Mouse (Mus musculus) skeletal muscle tissue, adult 2 months (tissue): ENCODE results near the gene Kcna6.

Experiments used
- DNase-seq: peaks from one replicate; pipeline ENCODE4 v3.0.0-alpha.2; 2012; ENCODE audit warnings: low read depth, low spot score

Gene Kcna6

DNA sequence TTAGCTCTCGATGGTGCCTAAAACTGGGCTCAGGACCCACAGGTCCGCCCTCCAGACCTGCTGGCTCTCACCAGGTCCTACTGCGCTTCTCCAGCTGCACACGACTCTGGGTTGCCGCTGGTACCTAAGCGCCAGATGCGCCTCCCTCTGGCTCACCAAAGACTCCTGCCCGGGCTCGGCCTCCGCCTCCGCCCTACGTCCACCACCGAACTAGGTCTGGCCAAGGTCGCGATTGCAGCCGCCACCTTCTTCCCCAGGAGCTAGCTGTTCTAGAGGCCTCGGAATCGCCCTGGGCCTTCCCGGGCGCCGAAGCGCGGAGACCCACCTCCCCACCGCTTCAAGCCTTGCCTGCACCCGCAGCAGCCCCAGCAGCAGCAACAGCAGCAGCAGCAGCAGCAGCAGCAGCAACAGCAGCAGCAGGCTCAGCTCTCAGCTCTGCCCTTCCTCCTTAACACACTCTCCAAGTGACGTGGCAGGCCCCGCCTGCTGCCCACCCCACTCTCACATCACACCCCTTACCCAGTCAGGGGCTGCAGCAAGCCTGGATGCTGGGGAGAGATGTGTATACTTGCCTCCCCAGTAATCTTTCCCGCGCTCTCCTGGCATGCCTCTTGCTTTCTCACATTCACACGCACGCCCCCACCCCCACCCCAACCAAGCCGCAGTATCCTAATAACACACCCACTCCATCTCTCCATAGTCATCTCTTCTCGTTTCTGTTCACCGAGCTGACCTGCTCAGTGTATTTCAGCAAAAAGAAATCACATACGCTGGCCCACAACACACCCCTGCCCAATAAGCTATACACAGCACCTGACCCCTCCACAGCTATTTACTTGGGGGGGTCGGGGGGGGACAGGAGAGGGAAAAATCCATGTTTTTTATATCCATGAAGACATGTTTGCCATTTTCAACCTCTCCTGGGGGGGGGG, at the start of gene Kcna6:
Kcna6 (minus strand) TSS at position 464 of the 932 bp plus-strand sequence.
- no peak for DNase-seq

- DNase-seq, result no peak
Observed at GRCm38 (mm10) chr6:126788863-126789262, 48.4 kb upstream of the Kcna6 start.

DNA sequence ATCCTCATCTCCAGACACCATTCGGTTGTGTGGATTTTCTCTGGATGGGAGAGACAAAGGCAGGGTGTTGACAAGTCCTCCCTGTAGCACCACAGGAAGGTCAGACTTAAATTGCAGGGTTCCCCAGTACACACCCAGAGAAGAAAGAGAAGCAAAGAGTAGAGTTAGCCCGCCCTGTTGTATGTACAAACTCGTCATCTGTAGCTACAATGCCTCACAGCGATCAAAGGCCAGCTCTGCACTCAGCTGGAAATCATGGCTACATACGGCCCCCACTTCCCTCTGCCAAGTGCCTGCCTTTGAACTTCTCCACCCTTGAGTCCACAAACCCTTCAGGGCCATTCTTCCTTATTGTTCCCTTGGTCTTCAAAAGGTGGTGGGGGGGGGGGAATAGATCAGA, 43.7 kb upstream of the Kcna6 start:
- DNase-seq, result no peak

GRCm38 (mm10) chr6:126783651-126784066, 43.2 kb upstream of the Kcna6 start:
- no peak for DNase-seq

DNA sequence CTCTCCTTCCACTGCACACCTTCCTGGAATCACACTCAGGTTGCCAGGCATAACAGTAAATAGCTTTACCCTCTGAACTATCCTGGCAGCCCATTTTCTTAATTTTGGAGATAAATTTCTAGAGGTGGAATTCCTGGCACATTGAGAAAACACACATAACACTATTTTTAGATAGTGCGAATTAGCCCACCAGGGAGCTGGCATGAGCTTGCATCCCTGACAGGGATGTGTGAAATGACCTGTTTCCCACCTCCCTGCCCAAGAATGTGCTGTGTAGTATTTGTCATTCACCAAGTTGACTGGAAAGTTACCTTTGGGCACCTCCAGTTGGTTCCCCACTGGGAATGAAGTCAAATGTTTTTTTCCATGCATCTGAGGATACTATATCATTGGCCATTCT, 42.6 kb upstream of the Kcna6 start:
- no peak for DNase-seq

GRCm38 (mm10) chr6:126777889-126778288, 37.4 kb upstream of the Kcna6 start:
- no peak for DNase-seq

- DNase-seq, result no peak
Observed at GRCm38 (mm10) chr6:126773873-126774272, 33.4 kb upstream of the Kcna6 start.

DNA sequence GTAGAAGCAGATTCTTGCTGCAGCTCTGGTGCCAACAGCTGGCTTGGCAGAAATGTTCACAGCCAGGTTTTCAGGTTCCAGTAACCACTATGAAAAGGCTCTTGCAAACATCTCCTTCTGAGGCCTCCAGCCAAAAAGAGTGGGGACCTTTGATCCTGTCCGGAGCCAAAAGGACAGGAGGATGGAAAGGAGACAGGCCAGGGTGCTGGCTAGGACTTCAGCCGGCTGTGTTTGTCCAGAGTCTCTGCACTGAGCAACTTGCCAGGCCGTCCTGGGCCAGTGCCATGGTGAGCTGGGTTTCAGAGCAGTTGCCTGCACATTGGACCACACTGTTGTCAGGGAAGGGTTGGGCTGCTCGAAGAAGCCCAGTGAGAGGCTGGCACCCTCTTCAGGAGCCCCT, 31.9 kb upstream of the Kcna6 start:
- no peak for DNase-seq

DNA sequence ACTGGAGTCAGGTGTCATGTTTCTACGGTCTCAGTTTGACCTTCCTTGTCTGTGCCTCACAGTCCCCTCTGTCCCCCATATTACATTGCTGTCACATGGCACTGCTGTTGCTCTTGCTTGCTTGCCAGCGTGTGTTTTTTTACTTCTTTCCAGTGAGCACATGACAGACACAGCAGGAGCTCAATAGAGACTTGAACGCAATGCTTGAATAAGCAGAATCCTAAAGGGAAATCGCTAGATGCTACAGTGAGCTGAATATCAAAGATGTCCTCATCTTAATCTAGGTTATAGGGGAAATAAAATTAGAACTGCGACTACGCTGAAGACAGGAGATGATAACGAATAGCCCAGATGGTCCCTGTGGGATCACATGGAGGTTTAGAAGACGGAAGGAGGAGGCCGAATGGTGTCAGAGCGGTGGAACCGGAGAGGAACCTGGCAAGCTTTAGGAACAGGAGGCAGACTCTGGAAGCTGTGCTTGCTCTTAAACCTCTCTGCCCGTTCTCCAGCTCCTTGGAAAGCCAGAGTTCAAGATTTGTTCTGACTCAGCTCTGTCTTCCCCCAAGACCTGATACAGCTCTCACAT, 29.8 kb upstream of the Kcna6 start:
- no peak for DNase-seq

DNA sequence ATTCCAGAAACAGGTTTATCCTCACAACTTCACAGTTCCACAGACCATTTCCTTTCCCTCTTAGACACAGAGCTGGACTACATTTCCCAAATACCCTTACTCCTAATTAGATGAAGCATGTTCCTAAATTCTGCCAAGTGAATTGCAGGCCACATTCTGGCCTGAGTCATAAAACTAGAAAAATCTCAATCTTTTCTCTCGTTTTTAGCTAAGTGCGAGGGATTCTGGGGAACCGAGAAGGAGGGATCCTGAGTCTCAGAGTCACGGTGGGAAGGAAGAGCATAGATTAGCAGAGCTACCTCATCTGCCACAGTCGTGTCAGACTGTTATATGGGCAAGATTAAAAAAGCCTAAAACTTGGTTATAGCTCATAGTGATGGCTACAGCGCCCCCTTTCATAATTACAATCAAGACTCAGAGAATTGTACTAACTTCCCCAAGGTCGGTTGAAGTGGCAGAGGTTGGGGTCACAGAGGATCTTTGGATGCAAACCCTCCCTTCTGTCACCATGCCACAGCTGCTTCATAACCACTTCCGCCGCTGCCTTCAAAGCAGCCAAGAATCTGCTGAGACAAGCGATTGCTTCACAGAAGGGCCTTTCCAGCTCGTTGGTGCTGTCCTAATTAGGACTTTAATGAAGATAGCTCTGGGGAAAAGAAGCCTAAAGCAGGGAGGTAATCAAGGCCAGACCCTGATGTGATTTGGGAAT, 28.6 kb upstream of the Kcna6 start:
- DNase-seq, result no peak

DNA sequence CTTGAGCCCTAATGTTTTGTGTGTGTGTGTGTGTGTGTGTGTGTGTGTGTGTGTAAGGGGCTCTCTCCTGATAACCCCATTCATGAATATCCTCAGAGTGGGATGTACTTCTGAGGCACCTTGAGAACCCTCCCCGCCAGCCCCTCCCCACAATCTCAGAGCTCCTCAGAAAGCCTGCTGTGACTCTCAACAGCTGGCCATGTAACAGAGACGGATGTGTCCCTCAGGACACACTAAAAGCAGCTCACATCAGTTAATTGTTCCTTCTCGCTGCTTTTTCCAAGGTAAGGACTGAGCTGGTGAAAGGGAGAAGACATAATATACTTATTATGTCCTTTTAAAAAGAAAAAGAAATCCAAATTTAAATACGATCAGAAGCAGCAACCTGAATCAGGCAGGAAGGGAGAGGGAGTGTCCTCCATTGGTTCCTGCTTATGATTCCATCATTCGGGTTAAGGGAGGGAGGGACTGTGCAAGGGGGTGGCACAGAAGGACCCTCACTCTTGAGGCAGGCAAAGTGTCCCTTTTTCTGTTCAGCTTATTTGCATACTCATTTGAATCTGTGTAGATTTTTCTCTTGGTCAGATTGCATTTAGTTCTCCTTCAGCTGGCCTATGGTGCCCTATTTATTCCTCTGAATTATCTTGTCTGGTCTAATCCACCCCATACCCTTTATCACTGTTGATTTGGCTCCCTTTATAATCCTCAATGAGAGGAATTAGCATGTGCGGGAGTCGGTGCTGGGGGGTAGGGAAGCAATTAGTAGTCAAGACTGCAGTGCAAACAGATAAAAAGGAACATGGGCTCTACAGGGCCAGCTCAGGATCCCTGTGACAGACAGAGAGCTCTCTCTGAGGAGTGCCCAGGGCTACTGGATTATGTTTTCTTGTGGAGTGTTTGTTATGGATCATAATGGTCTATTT, 27.4 kb upstream of the Kcna6 start:
- DNase-seq, result no peak

GRCm38 (mm10) chr6:126766552-126766951, 26.1 kb upstream of the Kcna6 start:
- DNase-seq, result no peak

- no peak for DNase-seq
Observed at GRCm38 (mm10) chr6:126764563-126765091, 24.2 kb upstream of the Kcna6 start.

DNA sequence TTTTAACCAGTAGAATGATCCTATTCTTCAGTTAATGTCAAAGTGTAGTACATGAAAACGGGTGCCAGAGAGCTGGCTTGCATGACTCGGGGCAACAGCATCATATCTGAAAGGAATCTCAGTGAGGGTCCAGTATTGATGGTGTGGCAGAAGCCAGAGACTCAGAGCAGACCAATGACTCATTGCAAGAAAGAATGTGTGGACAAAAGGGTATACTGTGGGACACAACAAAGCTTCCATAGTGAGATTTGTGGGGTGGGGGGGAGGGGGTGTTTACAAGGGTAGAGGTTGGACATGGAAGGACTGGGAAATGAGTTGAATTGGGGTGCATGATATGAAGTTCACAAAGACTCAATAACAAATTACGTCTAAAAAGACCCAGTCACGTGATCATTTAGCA, 20.9 kb upstream of the Kcna6 start:
- no peak for DNase-seq

DNA sequence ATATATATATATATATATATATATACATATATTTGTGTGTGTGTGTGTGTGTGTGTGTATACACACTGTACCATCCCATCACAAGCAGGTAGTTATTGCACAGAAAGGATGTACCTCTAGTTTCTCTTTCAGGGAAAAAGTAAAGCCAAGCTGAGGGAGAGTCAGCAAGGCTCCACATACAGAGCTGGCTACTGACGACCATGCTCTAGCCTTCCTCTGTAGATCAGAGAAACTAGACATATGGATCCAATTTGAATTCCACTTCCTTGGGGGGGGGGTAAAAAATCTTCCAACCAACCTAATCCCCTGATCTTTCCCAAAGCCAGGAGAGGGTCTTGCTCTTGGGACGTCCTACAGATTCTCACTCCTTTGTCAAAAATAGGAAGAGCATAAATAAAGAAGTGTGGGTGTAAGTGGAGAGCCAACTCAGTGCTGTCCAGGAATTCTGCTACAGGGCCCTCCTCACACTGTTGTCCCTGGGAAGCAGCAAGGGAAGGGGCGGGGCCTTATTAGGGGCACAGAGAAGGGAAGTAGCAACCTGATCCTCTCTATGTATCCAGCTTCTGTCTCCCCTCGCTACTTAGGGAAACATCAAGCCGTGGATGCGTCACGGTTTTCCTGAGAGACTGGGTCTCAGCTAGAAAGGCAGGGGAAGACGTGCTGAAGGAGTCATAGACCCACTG, 15.4 kb upstream of the Kcna6 start:
- DNase-seq, result no peak

- no peak for DNase-seq
Observed at GRCm38 (mm10) chr6:126752520-126752919, 12.0 kb upstream of the Kcna6 start.

DNA sequence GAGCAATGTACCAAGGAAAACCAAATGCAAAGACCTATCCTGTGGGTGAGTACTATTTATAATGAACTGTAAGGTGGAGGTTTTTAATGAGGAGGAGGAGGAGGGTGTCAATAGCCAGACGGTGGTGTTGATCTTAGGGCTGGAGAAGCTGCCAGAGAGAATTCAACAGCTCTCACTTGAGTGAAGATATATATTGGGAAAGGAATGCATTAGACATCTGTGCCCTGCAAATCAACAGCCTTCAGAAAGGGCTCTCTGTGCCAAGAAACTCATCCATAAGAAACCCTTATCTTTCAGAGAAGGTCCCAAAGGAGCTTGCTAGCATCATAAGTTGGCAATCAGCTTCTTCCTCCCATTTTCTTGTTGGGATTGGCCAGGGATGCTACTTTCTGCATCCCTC, 5.4 kb upstream of the Kcna6 start:
- no peak for DNase-seq

DNA sequence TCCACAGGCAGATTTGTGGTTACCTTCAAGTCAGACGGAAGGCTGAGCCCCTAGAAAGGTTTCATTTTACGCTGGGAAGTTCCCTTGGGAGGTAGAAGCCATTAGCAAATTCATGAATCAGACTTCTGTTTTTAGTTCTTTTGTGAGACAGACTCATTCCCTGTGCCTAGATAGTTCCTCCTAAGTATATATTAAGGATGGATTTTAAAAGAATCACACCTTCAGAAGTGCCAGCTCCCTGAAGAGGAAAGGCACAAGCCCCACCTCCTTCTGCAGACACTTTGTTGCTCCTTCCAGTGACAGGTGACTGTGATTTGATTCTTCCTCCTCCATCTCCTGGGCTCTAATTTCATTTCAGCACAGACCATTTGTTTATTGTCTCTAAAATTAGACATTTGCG, 2.1 kb upstream of the Kcna6 start:
- DNase-seq, result no peak

DNA sequence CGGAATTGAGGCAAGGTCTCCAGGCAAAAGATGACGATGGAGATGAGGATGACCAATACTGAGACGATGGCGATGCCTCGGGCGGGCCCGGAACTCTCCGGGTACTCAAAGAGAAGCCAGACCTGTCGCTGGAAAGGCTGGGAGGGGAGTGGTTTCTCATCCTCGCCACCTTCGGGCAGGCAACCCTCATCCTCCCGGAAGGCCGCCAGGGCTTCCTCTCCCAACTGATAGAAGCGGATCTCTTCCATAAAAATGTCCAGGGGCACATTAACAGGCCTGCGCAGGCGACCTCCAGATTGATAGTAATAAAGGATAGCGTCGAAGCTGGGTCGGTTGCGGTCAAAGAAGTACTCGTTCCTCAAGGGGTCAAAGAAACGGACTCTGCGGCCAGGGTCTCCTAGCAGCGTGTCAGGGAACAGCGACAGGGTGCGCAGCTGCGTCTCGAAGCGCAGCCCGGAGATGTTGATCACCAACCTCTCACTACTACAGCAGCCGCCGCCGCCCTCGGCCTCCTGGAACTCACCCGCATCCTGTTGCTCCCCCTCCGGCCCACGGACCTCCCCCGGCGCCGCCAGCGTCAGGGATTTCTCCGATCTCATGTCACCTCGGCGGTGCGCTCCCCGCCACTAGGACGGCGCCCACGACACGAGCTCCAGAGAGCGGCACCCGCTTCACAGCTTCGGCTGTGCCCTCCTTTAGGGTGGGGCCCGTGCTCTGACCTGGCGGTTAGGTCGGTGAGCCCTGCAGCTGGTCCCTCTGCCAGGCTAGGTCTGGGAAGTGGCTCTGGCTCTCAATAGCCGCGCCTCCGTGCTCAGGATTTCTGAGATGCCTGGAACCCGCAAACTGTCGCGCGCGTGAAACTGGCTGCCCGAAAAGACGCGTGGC, 906 bp downstream of the Kcna6 start:
- no peak for DNase-seq

GRCm38 (mm10) chr6:126736996-126737395, 3.5 kb downstream of the Kcna6 start:
- DNase-seq, result no peak
